Mouse (Mus musculus) forebrain, embryonic 12.5 days (tissue): Measurements from ENCODE around the gene Fam173a. TPM values are rescaled to one million over a fixed set of nuclear protein-coding genes. Genes with fewer than 3 reads are reported as not detected.

Experiments
- ATAC-seq: fragments of 200-750 bp; cut with Nextera tagmentation; 2 replicates; pipeline ENCODE4 v1.8.0; 2017; ENCODE audit warnings: moderate TSS enrichment; ENCODE audit not compliant: low FRiP score
- H3K27ac ChIP-seq: fragments of 300-500 bp; sonication (generic); 2 replicates; pipeline ENCODE4 v1.5.1; 2016; ENCODE audit warnings: mild to moderate bottlenecking
- H3K27me3 ChIP-seq: fragments of 300-500 bp; sonication (generic); 2 replicates; pipeline ENCODE4 v1.6.1; 2016; ENCODE audit warnings: mild to moderate bottlenecking
- H3K36me3 ChIP-seq: fragments of 300-500 bp; sonication (generic); replicated peaks from 2 replicates; pipeline ENCODE4 v1.6.1; 2016; ENCODE audit warnings: mild to moderate bottlenecking
- H3K4me1 ChIP-seq: fragments of 300-500 bp; sonication (generic); 2 replicates; pipeline ENCODE4 v1.6.1; 2016
- H3K4me2 ChIP-seq: fragments of 300-500 bp; sonication (generic); 2 replicates; pipeline ENCODE4 v1.6.1; 2016; ENCODE audit warnings: mild to moderate bottlenecking, moderate library complexity
- H3K4me3 ChIP-seq: fragments of 300-500 bp; sonication (generic); replicated peaks from 2 replicates; pipeline ENCODE4 v1.5.1; 2016; ENCODE audit warnings: mild to moderate bottlenecking
- H3K9ac ChIP-seq: fragments of 300-500 bp; sonication (generic); 2 replicates; pipeline ENCODE4 v1.6.1; 2016; ENCODE audit warnings: mild to moderate bottlenecking
- H3K9me3 ChIP-seq: fragments of 300-500 bp; sonication (generic); 2 replicates; pipeline ENCODE4 v1.6.1; 2016
- WGBS: fragments of 180-500 bp; shearing (Covaris S2); methylation state at CpG from one replicate; pipeline ENCODE4 v1.1.7; 2016; 5-methylcytosine and 5-hydroxymethylcytosine counted together
- polyA plus RNA-seq: library from polyadenylated mRNA; unstranded; fragments of >200 nt; fragmentation: Nextera tagmentation; extraction: Ambion mirVana; gene quantifications from 2 replicates; pipeline ENCODE4 v1.2.1, GENCODE M21; 2016

Fam173a gene
- polyA plus RNA-seq, 1 experiment from 2014 or later = 76.7 TPM

- WGBS = 49% methylated on average over 9 of the region's 9 CpGs
- ATAC-seq = no peak
Measured at GRCm38 (mm10) chr17:25769331-25769730, 23.4 kb downstream of the Fam173a start.

GRCm38 (mm10) chr17:25765886-25766285 lies 26.8 kb downstream of the Fam173a start:
- H3K4me3 ChIP-seq = no peak overlapping the region
- H3K27ac ChIP-seq = no peak overlapping the region
- H3K9ac ChIP-seq = no peak overlapping the region
- WGBS = 27% methylated on average over 5 of the region's 5 CpGs
- peak; percentile 76 for ATAC-seq
- no peaks in the 10 kb centered on the region for H3K36me3 ChIP-seq
- no peaks in the 10 kb centered on the region for H3K9me3 ChIP-seq
- peaks cover 40% of the 10 kb centered on the region for H3K27me3 ChIP-seq
- no peak overlapping the region for H3K4me2 ChIP-seq
- peaks cover 8% of the 10 kb centered on the region for H3K4me1 ChIP-seq

More at GRCm38 (mm10) chr17:25769331-25769730, 23.4 kb downstream of the Fam173a start:
- H3K4me2 ChIP-seq = no peak overlapping the region
- peaks cover 11% of the 10 kb centered on the region for H3K4me1 ChIP-seq
- no peaks in the 10 kb centered on the region for H3K9me3 ChIP-seq
- H3K27ac ChIP-seq = no peak overlapping the region
- no peaks in the 10 kb centered on the region for H3K36me3 ChIP-seq
- H3K9ac ChIP-seq = no peak overlapping the region
- H3K27me3 ChIP-seq = peaks cover 38% of the 10 kb centered on the region
- H3K4me3 ChIP-seq = no peak overlapping the region

- Histone ChIP-seq H3K9ac (no peak overlapping the region), H3K27me3 (peaks cover 17% of the 10 kb centered on the region; the same call in 1 of the 2 replicates)
- WGBS = 41% methylated on average over 3 of the region's 3 CpGs
Measured at GRCm38 (mm10) chr17:25762591-25762990, 30.1 kb downstream of the Fam173a start.

GRCm38 (mm10) chr17:25761561-25761970 lies 31.1 kb downstream of the Fam173a start:
- Histone ChIP-seq H3K4me3 (no peak overlapping the region), H3K4me2 (no peak overlapping the region), H3K27me3 (peaks cover 13% of the 10 kb centered on the region; the same call in 1 of the 2 replicates), H3K4me1 (peaks cover 7% of the 10 kb centered on the region), H3K9me3 (no peaks in the 10 kb centered on the region), H3K27ac (no peak overlapping the region), H3K36me3 (no peaks in the 10 kb centered on the region), H3K9ac (no peak overlapping the region)
- WGBS = 66% methylated on average over 4 of the region's 4 CpGs
- ATAC-seq = no peak

More at GRCm38 (mm10) chr17:25762591-25762990, 30.1 kb downstream of the Fam173a start:
- Histone ChIP-seq H3K9me3 (no peaks in the 10 kb centered on the region), H3K4me2 (no peak overlapping the region), H3K27ac (no peak overlapping the region), H3K36me3 (no peaks in the 10 kb centered on the region), H3K4me1 (peaks cover 8% of the 10 kb centered on the region), H3K4me3 (no peak overlapping the region)
- no peak for ATAC-seq

DNA sequence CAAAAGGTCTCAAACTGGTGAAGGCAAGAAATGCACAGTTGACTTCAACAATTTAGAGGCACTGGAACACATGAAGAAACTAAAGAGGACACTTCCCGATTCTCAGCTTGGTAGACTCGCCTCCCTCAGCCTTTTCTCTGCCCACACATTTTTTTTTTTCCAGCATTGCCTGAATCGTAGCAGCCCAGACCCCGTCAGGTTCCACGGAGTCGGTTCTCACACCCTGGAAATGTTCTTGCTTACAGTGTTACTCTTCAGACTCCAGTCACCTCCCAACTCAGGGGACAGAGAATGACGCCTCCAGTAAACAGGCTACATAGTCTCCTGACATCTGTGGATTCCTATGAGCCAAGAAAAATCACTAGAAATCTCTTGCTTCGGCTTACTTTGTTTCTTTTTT lies 32.6 kb downstream of the Fam173a start:
- no peak for ATAC-seq

DNA sequence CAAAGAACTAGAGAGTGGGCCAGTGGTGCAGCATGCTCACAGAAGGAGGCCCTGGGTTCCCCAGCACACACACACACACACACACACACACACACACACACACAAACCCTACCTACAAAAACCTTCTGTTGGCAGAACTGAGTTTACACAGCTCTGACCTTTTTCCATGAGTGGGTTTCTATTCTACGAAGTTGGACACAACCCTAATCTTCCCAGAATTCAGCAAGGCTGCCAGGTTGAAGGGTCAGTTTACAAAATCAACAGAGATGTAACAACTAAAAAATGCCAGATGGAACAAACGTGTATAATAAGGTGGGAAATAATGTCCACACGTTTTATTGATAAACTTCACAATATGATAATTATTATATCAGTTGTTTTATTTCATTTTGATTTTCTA lies 35.0 kb downstream of the Fam173a start:
- Histone ChIP-seq H3K4me3 (no peak overlapping the region), H3K9ac (no peak overlapping the region), H3K9me3 (no peaks in the 10 kb centered on the region), H3K4me2 (no peak overlapping the region), H3K4me1 (peaks cover 3% of the 10 kb centered on the region; the same call in 1 of the 2 replicates), H3K27ac (no peak overlapping the region), H3K36me3 (no peaks in the 10 kb centered on the region), H3K27me3 (peaks cover 18% of the 10 kb centered on the region; the same call in 1 of the 2 replicates)
- 82% methylated on average over 3 of the region's 3 CpGs for WGBS
- no peak for ATAC-seq

More for the DNA sequence above, 32.6 kb downstream of the Fam173a start:
- Histone ChIP-seq H3K36me3 (no peaks in the 10 kb centered on the region), H3K9me3 (no peaks in the 10 kb centered on the region), H3K27ac (no peak overlapping the region), H3K4me1 (peaks cover 3% of the 10 kb centered on the region; the same call in 1 of the 2 replicates), H3K4me3 (no peak overlapping the region), H3K9ac (no peak overlapping the region), H3K4me2 (no peak overlapping the region), H3K27me3 (peaks cover 18% of the 10 kb centered on the region; the same call in 1 of the 2 replicates)
- WGBS = 79% methylated on average over 8 of the region's 8 CpGs

- Histone ChIP-seq H3K9me3 (no peaks in the 10 kb centered on the region), H3K27me3 (peaks cover 18% of the 10 kb centered on the region; the same call in 1 of the 2 replicates), H3K4me3 (no peak overlapping the region), H3K27ac (no peak overlapping the region), H3K9ac (no peak overlapping the region), H3K4me2 (no peak overlapping the region), H3K4me1 (peaks cover 6% of the 10 kb centered on the region; the same call in 1 of the 2 replicates), H3K36me3 (no peaks in the 10 kb centered on the region)
- 79% methylated on average over 9 of the region's 9 CpGs for WGBS
- no peak for ATAC-seq
Measured at GRCm38 (mm10) chr17:25756378-25757242, 36.1 kb downstream of the Fam173a start.

DNA sequence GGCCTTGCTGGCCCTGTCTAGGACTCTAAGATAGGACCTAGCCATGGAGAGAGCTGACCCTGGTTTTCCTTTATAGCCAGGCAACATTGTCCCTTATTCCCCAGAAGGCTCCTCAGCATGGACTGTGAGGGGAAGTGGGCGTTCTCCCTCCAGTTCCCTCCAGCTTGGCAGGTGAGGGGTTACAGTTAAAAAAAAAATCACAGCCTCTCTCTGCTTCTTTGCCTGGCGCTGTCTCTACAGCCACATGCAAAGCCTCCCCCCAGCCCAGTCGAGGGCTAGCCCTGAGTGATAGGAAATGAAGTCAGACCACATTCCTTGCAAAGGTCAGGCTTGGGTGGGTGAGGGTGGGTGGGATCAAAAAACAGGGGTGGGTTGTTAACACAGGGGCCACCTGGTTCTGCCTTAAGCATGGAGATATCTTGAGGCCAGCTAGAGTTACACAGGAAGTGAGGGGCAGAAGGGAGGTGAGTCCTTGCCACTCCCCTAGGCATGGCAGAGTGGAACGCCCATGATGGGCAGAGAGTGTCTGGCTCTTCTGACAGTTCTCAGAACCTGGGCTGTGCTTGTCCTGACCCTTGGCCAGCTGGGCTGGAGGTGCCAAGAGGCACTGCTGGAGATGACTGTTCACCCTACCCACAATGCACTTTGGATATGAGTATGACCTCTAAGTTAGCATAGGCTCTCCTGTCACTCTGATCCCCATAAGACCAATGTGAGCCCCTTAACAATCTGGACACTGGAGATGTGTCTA lies 36.9 kb downstream of the Fam173a start:
- Histone ChIP-seq H3K4me3 (no peak overlapping the region), H3K27ac (no peak overlapping the region), H3K9ac (no peak overlapping the region), H3K4me1 (0 out of 2 replicates have a peak, but pooled peaks cover 5% of the 10 kb centered on the region), H3K36me3 (no peaks in the 10 kb centered on the region), H3K4me2 (no peak overlapping the region), H3K27me3 (peaks cover 14% of the 10 kb centered on the region; the same call in 1 of the 2 replicates), H3K9me3 (no peaks in the 10 kb centered on the region)
- 68% methylated on average over 4 of the region's 4 CpGs for WGBS
- ATAC-seq = no peak

DNA sequence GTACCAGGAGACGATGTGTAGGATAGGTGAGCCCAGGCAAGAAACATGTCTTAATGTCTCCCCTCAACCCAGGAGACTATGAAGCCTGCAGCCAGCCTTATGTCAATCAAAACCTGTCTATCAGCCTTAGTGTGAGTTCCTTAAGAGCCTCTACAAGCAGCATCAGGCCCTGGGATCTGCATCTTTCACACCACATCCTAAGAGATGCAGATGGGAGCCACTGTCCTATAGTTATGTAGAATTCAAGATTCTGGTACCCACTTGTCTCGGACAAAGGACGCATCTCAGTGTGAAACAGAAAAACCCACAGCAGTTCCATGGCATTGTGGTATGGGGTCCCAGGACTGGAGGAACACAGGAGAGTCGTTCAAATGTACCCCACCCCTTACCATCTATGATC lies 37.6 kb downstream of the Fam173a start:
- WGBS = 75% methylated on average over 4 of the region's 4 CpGs
- H3K27ac ChIP-seq = no peak overlapping the region

GRCm38 (mm10) chr17:25754241-25754640 lies 38.5 kb downstream of the Fam173a start, which contains the start of gene Msln:
Gene Msln (minus strand): TSS chr17:25754378.
- 90% methylated on average over 9 of the region's 9 CpGs for WGBS
- Histone ChIP-seq H3K36me3 (no peaks in the 10 kb centered on the region), H3K4me3 (no peak within 1 kb of the TSS), H3K27ac (no peak within 1 kb of the TSS), H3K4me1 (0 out of 2 replicates have a peak, but pooled peaks cover 5% of the 10 kb centered on the region), H3K4me2 (no peak within 1 kb of the TSS), H3K9ac (no peak within 1 kb of the TSS), H3K27me3 (peaks cover 14% of the 10 kb centered on the region; the same call in 1 of the 2 replicates), H3K9me3 (no peaks in the 10 kb centered on the region)
- no peak for ATAC-seq

More for the DNA sequence above, 37.6 kb downstream of the Fam173a start:
- no peak overlapping the region for H3K4me3 ChIP-seq
- H3K9ac ChIP-seq = no peak overlapping the region
- ATAC-seq = no peak
- H3K27me3 ChIP-seq = peaks cover 14% of the 10 kb centered on the region; the same call in 1 of the 2 replicates
- 0 out of 2 replicates have a peak, but pooled peaks cover 5% of the 10 kb centered on the region for H3K4me1 ChIP-seq
- H3K9me3 ChIP-seq = no peaks in the 10 kb centered on the region
- no peaks in the 10 kb centered on the region for H3K36me3 ChIP-seq
- H3K4me2 ChIP-seq = no peak overlapping the region

- ATAC-seq = no peak
- no peaks in the 10 kb centered on the region for H3K9me3 ChIP-seq
- H3K9ac ChIP-seq = no peak overlapping the region
- 79% methylated on average over 5 of the region's 5 CpGs for WGBS
- H3K27ac ChIP-seq = no peak overlapping the region
- H3K27me3 ChIP-seq = peaks cover 5% of the 10 kb centered on the region; the same call in 1 of the 2 replicates
- H3K4me2 ChIP-seq = no peak overlapping the region
- H3K4me1 ChIP-seq = 0 out of 2 replicates have a peak, but pooled peaks cover 5% of the 10 kb centered on the region
- no peak overlapping the region for H3K4me3 ChIP-seq
- H3K36me3 ChIP-seq = no peaks in the 10 kb centered on the region
Measured at GRCm38 (mm10) chr17:25751446-25751845, 41.3 kb downstream of the Fam173a start.

- Histone ChIP-seq H3K4me3 (no peak overlapping the region), H3K9ac (no peak overlapping the region), H3K4me1 (0 out of 2 replicates have a peak, but pooled peaks cover 5% of the 10 kb centered on the region), H3K9me3 (no peaks in the 10 kb centered on the region), H3K36me3 (no peaks in the 10 kb centered on the region), H3K4me2 (no peak overlapping the region), H3K27ac (no peak overlapping the region), H3K27me3 (no peaks in the 10 kb centered on the region)
- no peak for ATAC-seq
- WGBS = 82% methylated on average over 6 of the region's 6 CpGs
Measured at GRCm38 (mm10) chr17:25749314-25749713, 43.4 kb downstream of the Fam173a start.
